Mouse (Mus musculus): ENCODE data around the gene Cacnb3.
"Not testable (repeated sequence)": the region's sequence is repeated elsewhere in the genome, so short reads cannot be mapped to it uniquely, and the experiment has no call there.

Gene Cacnb3

DNA sequence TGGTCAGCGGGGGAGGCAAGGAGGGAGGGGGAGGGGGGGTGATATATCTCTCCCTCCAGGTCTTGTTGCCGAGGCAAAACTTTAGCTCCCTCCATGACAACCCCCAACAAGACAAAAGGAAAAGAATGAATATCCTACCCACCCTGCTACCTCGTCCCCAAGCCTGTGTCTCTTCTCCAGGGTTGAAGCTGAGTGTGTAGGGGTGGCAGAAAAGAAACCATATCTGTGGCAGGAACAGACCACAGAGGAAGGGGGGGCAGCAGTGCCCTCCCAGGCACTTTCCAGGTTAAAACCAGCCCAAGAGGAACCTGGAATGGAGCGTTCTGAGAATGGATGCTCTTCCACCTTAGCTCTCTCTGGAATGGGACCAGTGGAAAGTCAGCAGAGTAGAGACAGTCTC is at the start of gene Cacnb3:
TSS of gene Cacnb3 (plus strand) at position 301 of the 400 bp plus-strand sequence.
- no peak for DNase-seq

DNA sequence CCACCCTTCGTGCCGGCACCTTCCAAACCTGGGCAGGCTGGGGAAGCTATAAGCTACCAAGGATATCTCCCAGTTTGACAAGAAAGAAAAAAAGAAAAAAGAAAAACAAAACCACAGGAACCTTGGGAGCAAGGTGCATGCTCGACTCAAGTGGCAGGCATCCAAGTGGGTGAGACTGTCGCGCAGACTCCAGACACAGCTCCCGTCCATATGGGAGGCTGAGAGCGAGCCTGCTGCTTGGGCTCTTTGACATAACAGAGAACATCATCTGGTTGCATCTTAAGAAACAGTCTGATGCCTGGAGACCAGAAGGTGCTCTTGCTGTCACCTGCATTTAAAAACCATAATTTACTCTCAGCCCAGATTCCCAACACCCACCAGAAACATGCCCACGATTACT is 48.2 kb upstream of the Cacnb3 start:
- DNase-seq: peak; percentile 77

DNA sequence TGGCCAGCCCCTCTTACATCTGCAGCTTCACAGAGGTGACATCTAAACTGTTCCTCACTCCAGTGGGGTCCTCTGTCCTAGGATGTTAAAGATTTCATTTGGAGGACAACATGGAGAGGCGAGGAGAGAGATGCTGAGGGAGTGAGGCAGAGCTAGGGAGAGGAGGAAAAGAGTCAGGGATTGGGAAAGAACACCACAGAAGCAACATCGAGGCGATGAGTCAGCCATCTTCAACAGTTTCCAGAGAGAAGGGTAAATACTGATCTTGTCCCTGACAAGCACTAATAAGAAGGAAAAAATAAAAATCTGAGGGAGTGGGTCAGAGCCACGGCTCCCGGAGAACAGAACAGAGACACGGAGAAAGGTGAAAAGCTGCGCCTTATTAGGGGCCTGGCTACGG is 47.6 kb upstream of the Cacnb3 start:
- no peak for DNase-seq

DNA sequence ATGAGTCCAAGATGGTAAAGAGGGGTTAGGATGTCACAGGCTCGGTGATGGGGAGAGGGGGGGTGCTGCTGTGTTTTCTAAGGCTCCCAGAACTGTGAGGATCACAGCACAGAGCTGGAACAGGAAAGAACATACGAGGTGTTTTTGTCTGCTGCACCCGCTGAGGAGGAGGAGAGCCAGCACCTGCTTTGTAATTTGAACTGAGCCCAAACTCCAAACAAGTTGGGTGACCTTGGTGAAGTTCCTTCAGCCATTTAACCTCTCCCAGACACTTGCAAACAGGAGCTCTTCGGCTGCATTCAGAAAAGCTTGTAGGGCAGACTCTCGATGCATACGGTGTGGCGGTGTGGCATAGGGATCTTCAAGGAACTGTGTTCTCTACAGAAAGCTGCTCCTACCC is 45.2 kb upstream of the Cacnb3 start:
- DNase-seq: peak; percentile 53

DNA sequence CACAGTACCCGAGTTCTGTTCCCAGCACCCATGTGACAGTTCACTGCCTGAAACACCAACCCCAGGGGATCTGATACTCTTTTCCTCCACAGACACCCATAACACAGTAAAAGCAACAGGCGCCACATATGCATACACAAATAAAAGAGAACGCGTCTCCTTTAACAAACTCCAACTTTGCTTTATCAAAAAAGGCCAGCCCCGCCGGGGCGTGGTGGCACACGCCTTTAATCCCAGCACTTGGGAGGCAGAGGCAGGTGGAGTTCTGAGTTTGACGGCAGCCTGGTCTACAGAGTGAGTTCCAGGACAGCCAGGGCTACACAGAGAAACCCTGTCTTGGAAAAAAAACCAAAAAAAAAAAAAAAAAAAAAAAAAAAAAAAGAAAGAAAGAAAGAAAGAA is 44.5 kb upstream of the Cacnb3 start:
- DNase-seq: not testable (repeated sequence)

DNA sequence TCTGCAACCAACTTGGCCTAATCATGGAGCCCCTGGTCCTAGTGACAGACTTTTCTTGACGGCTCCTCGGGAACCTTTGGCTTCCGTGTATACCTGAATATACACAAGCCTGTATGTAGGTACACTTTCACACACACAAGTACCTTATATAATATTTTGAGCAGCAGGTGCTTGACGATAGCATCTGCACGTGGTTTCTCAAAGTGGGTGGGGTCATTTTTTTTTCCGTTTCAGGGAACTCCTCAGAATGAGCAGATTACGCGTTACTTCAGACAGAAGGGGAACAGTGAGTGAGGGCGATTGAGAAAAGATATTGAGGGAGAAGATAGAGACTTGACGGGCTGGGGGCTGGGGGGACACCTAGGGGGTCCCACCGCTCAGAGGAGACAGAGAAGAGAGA is 42.9 kb upstream of the Cacnb3 start:
- no peak for DNase-seq

DNA sequence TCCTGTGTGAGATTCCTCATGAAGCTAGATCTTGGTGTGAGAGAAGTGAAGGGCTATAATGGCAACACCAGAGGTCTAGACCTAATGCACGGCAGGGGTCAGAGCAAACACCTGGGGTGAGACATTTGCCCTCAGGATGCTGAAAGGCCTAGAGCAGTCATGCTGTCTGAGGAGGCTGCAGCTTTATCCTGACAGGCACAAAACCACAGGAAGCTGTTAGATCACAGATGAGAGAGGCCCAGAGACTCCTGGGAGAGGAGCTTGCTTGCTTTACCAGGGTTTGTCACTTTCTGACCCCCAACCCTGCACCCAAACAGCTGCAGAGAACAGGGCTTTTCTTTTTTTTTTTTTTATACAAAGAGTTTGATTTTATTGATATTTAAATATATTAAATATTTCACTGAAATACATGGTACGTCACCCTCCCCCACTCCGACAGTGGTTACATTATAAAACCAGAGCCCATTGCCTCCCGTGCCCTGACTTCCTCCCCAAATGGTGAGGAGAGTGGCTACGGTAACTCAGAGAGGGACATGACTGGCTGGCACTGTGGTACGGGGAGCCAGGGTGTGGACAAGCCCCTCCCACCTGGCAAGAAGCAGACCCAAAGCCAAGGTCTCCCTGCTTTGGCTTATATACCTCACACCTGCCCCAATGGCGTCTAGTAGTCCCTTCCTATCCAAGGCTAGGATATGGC is 40.9 kb upstream of the Cacnb3 start:
- no peak for DNase-seq

DNA sequence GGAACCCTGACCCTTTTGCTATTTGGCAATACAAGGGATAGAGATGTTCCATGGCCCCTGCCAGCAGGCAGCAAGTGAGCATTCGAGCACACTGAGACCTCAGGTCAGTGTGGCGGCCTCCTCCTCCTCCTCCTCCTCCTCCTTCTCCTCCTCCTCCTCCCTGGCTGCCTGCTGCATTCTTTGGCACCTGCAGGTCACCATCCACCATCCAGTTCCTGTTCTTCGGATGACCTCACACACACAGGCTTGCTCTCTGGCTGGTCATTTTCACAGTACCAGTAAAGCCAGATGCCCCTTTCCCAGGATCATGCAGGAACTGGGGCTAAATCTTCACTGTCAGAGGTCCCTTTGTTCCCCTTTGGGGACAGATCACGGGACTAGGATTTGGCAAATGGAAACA is 39.2 kb upstream of the Cacnb3 start:
- DNase-seq: no peak

DNA sequence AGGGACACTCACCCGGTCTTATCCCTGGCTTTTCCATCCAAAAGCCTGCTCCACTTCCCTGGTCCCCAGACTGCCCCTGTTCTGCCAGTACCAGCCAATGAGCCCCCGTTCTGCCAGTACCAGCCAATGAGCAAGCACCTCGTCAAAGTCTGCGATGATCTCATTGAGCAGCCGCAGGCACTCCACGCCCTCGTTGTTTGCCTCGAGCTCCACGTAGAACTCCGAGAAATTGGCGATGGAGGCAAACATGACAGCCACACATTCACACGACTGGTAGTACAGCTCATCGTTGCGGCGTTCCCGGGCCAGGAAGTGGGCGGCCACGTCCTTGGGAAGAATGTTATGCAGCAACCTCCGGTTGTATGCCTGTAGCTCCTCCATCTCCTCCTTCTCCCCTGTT is 36.4 kb upstream of the Cacnb3 start:
- DNase-seq: no peak

DNA sequence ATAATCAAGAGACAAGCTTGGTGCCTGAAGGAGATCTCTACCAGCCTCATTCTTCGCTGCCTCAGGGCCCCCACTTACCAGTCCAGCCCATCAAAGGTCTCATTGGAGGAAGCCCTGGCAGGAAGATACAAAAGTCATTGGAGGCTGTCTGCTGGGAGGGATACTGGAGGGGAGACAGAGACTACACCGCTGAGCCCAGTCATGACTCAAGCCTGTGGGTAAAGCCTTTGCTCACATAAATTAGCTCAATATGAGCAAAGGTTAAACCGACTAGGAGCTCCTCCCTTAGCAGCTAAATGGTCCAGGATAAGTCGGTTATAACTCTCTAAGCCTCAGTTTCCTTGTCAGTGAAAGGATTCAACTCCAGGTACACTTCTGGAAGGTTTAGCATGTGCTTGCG is 35.6 kb upstream of the Cacnb3 start:
- no peak for DNase-seq

DNA sequence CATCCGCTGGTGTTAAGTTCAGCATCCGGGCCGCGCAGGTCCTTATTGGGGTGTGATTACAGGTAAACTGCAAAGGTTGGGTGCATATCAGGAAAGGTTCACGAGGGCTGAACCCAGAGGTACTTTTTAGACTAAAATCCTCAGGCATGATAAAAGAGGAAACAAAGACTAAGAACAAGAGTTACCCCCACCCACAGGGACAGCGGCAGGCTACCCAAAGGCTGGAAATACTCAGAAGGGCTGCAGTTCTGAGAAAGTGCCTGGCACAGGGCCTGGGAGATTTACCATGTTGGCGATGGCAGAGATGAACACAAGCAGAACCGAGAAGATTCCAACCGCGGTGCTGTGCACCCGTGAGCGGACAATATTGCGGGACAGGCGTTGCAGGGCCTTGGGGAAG is 34.0 kb upstream of the Cacnb3 start:
- peak; percentile 2 for DNase-seq

DNA sequence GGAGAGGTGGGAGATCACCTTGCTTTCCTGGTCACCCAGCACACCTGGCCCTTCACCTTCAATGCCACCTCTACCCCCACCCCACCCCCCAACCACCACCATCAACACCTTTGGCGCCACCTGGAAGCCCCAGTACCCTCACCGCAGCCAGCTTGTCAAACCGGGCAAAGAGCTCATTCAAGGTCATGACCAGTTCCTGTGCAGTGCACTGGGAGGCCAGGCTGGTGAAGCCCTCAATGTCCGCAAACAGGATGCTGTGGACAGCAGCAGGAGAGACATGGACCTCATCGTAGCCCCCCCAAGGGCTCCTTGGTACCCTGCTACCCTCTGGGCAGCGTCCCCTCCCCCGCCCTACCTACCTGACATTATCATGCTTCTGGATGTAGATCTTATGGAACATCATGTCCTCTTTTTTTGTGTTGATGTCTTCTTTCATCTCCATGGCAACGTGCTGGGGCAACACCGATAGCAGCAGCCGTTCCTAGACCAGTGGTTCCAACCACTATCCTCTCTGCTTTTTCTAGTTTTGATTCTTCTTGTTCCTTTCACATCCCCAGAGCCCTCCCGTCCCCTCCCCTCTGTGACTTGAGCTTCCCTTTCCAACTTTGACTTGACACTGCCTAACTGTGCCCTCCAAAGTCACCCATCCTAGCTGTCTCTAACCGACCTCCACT is 30.5 kb upstream of the Cacnb3 start:
- no peak for DNase-seq

DNA sequence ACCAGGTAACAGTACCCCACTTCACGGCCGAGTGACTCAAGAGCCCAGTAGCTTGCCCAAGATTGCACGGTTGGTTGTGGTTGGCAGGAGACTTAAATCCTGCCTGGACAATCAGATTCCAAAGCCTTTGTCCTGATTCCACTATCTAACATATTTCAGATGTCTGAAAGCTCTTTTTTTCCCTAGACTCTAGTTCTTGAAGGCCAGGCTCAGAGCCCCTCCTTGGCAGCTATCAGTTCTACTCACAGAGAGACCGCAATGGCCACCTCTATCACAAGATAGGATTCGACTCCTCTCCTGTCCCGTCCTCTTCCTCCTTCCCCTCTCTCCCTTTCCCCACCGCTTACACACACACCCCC is 28.8 kb upstream of the Cacnb3 start:
- DNase-seq: no peak

DNA sequence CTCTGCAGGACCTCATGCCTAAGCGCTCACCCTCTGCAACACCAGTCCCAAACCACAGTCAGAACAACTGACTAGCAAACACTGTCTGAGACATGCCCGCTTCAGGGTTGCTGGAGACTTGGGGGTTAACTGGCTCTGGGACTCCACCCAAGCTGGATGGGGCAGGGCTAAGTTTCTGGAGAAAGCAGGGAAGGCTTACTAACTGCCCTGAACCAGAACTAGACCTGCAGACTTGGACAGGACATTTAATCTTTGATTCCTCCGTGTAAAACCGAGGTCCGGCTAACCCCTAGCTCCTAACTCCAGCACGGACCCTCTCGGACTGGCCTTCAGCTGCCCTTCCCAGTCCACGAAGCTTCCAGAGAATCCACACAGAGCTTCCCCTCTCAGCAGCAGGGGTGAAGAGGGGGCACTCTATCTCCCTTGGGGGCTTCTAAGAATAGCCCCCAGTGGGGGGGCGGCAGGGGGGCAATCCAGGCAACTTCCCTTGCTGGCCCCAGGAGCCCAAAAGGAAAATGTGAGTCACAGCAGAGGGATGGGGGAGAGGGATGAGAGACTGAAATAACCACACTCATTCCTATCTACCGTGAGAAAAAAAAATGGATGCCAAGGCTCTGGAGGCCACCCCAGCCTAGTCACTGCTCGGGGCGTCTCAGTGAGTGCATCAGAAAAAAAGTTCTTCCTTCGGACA is 28.3 kb upstream of the Cacnb3 start:
- peak; percentile 59 for DNase-seq

DNA sequence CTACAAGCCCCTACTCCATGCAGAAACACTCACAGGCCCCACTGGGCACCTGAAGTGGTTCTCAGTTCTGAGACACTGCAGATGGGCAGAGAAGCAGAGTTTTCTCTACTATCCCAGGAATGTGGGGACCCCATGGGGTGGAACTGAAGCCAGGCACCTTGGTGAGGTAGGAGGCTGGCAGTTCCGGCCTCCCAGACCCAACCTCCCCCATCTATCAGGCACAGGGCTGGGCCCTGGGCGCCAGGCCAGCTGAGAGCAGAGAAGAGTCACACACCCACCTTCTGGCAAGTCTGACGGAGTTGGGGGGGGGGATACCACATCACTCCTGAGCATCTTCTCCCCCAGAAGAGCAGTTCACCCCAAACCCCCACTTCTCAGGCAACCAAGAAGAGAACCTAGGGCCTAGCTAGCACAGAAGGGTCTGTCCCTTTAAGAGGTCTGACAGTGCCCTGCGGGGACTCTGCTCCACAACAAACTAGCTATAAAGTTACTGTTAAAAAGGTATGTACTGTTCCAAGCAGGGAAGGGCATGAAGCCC is 27.6 kb upstream of the Cacnb3 start:
- peak; percentile 59 for DNase-seq

DNA sequence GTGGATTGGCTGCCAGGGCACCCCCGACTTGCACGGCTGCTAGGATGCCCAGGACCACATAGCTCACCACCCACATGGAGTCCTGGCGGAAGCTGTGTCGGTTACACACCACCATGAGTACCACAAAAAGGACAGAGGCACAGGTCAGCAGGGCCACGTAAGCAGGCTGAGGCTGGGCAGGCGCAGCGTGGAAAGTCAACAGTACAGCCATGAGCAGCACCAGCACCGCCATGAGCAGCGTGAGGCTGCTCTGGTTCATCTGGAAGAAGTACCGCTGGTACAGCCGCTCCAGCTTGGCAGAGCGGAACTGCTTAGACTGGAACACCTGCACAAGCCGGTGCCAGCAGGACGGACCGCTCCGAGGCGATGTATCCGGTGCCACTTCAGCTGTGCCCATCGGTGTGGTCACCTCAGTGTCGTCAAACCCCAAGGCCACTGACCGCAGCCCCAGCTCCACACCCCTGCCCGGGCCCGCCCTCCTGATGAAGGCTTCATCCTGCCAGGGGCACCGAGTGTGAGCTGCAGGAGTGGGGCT is 26.5 kb upstream of the Cacnb3 start:
- DNase-seq: peak; percentile 43

DNA sequence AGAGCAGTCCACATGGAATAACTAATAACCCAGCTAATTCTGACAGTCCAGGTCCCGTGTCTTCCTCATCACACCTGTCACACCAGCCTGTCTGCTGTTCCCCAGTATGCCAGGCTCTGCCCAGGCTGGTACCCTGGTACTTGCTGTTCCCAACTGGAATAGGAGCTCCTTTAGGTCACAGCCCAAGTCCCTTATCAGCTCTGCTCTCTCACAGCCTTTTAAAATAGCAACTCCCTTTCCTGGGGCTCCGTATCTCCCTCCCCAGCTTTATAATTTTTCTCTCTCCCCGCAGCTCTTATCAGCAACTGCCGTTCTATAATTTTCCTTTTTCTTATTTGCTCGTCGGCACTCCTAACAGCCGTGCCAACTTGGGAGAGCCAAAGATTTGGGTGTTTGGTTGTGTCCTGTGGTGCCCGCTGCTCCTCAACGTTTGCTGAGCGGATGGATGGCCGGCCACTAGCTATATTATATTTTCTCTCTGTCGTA is 24.5 kb upstream of the Cacnb3 start:
- no peak for DNase-seq

DNA sequence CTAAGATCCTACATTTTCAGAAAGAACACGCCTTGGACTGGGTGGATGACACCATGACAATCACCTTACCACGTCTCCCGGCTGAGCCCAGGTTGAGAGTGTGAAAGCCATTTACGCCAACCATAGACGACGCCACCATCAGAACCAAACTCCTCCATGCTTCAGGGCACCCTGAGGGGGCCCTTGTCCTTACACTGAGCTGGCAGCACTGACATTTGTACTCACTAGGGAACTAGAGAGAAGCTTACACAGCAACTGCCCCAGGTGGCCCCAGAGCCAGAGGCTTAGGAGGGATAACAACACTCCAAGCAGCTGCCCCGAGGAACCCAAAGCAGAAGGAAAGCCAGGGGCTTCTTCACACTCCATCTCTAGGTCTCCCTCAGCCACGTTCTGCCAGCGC is 23.9 kb upstream of the Cacnb3 start:
- no peak for DNase-seq

DNA sequence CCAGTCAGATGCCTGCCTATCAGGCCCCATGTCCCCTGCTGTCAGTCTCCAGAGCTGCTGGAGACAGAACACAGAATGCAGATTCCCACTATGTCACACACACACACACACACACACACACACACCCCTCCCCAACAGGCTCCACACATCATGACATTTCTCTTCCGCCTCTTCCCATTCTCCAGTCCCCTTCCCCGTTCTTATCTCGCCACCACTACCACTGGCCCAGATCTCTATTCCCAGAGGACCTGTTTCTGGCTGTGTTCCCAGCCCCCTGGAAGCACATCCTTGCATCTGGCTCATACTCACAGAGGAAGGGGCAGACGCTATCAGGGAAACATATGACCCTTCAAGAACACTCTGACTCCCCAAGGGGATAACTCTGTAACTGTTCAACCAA is 23.1 kb upstream of the Cacnb3 start:
- peak; percentile 88 for DNase-seq

DNA sequence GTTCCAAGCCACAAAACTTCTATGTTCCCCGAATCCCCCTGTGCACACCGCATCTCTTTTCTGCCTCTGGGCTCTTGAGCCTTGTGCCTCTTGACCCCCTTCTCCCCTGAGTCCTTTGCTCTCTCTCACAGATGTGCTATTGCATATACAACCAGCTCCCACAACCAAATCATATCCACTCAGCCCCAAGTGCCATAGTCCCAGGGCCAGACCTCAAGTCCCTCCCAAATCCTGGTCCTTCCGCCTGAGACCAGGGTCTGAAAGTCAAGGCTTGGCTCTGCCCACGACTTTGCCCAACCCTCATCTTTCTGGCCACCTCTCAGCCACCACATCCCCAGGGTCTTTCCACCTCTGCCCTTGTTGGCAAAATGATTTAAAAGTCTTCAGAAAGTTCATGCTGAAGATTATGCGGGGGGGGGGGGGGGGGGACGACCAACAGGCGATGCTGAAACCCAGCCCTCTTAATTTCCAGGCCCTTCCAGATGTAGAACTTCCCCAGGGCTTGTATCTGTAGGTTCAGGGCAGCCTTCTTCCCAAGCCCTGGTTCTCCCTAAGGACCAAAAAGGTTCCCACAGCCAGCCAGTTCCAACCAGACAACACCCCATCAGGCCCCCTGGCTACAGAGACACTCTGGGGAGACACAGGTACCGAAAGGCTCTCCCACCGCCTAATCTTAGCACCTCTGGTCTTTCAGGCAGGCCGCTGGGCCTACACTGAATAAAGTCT is 22.4 kb upstream of the Cacnb3 start:
- peak; percentile 49 for DNase-seq

DNA sequence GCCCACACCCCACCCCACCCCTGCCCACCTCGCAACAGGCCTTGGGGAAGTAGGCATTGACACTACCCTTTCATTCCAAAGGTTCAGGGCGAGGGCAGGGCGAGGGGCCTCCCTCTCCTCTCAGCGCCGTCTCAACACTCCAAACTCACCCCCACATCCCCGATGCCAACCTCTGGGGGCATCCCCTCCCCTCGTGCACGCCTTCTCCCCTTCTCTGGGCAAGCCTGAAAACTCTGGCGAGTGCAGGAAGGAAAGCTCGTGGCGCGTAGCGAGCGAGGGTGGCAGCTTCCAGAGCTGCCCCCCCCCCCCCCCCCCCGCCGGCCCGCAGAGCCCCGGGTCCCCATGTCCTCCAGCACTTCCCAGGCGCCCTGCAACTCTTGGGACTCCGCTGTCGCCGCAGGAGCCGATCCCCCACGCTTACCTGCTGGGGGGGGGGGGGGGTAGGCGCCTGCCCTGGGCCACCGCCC is 21.8 kb upstream of the Cacnb3 start:
- DNase-seq: peak; percentile 51

DNA sequence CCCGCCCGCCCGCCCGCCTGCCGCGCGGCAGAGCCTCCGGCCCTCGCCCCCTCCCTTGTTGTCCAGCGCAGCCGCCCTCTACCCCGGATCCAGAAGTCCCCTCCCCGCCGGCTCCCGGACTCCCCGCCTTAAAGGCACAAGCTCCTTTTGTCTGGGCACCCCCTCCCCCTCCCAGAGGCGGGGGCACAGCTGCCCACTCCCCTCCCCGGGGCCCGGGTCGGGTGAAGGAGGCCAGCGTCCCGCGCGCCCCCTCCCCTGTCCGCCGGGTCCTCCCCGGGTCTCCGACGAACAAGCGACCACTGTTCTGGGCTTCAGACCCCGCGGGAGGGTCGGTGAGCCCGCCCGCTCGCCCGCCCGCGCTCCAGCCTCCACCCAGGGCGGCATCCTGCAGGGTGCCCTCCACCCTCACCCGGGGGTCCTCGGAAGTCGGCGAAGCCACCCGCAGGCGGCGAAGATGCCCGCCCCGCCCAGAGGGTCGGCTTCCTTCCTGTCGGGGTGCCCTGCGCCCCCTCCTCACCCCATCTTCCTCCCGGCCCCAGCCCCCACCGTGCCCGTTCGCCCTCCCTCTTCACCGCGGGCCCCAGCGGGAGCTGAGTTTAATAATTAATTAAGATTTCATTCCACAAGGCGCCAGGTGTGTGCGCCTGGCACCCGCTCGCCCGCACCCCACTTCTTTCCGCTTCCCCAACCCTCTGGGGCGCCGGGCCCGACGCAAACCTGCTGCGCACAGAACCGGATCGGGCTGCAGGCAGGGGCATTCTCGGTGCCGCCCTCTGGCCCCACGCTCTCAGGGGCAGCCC is 21.1 kb upstream of the Cacnb3 start, which contains the start of gene Adcy6:
TSS of gene Adcy6 (minus strand) at position 746 of the 800 bp plus-strand sequence.
- peak; percentile 92 for DNase-seq
